Mouse (Mus musculus) layer of hippocampus, postnatal 14 days (tissue): ENCODE data around the gene 5730596B20Rik. TPM values are rescaled to one million over a fixed set of nuclear protein-coding genes. Genes with fewer than 3 reads are reported as not detected.

Experiments used
- DNase-seq, 2 experiments: peaks; one replicate each; pipeline ENCODE4 v3.0.0; 2021 to 2022; ENCODE audit warnings: low spot score in 2 of 2, mixed read lengths in 1 of 2
- long read RNA-seq, 2 experiments: library from polyadenylated mRNA; stranded (forward); transcript quantifications; one replicate each; pipeline ENCODE4 v2.0.0; 2021
- total RNA-seq, 2 experiments: library from RNA; stranded (reverse); gene quantifications; 2 replicates each; pipeline ENCODE4 v1.2.3; 2021

The 5730596B20Rik gene
- total RNA-seq = not detected
- long read RNA-seq, experiment 1 = 0 reads
- long read RNA-seq, experiment 2 = 0 reads

- no peak for DNase-seq
Measured at GRCm38 (mm10) chr6:52177061-52177735, at the start of gene 5730596B20Rik. 5730596B20Rik (plus strand) TSS chr6:52177498.

DNA sequence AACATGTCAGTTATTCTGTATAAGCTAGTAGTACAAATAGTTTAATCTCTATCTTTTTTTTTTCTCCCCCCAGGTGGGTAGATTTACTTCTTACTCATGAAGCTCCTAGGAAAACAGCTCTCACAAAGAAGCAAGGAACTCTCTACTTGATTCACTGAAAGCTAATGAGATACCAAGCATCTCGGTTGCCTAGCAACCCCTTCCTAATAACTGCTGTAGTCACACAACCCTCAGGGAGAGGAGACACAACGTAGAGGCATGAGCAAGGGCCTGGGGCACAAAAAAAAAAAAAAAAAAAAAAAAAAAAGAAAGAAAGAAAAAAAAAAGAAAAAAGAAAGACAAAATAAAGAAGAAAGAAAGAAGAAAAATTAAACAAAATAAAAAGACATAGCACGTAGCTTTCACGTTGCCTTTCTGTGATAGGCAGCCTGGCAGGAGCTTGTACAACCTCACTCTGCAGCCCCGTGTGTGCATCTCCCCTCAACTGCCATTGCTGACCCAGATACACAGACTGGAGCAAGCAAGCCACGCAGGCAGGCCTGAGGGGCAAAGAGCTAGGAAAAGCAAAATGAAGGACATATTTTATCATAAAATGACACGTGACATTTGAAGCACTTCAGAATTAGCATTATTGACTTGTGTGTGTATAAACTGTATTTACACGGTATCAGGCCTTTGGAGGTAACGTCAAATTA is 39.3 kb upstream of the 5730596B20Rik start:
- no peak for DNase-seq

DNA sequence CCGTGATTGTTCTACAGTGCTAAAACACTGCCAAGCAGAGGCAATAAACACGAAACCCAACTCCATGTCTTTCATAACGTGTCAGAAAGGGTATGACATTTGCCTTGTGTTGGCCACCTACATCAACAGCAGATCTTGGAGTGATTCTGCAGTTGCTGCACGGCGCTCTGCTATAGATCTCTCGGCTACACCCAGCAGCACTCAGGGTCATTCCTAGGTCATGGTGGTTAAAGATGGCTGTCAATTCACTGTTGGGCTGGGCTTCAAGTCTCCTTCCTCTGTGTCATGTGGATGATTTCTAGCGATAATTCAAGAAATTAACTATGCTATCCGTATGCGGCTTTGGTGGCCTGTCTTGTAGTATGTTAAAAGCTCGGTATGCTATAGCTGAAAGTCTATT is 38.7 kb upstream of the 5730596B20Rik start:
- no peak for DNase-seq

- DNase-seq = no peak
Measured at GRCm38 (mm10) chr6:52139115-52139514, 38.2 kb upstream of the 5730596B20Rik start.

DNA sequence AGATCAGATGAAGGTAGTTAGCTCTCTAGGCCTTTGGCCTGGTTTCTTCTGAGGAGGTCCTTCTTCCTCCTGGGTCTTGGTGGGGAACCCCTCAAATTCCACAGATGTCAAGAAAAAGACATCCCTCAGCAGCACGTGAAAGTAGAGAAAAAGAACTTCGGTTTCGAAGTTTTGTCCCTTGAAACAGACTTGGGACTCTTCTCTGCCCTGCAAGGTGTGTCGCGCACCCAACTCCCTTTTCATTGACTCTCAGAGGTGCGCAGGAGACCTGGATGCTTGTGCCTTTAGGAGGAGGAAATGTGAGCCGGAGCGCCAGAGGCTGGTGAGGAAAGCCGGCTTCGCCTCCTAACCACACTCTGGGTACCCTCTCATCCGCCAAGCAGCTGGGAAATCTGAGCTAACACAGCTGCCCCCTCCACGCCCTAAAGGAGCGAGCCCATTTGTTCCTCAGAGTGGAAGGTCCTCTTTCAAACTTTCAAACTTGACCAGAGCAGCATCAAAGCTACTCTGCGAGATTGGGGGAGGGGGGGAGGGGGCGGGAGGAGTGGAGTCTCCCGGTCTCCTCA is 26.8 kb upstream of the 5730596B20Rik start:
- DNase-seq = no peak

DNA sequence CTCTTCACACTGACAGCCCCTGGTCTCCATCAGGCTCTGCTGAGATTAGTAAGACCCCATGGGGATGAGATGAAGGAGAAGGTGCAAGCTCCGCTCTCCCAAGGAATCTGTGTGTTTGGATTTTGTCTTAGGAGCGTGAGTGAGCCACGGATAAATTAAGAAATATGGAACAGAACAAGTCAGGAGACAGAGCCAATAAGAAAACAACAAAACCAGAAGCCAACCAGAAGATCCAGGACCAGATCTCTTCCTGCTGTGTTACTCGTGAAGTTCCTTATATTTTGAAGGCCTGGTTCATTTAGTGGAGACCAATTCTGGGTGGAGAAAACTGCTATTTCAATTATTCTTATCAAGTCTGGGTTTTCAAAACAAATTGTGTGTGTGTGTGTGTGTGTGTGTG is 25.7 kb upstream of the 5730596B20Rik start:
- DNase-seq = no peak

GRCm38 (mm10) chr6:52152226-52153193 is 24.8 kb upstream of the 5730596B20Rik start:
- DNase-seq = no peak

DNA sequence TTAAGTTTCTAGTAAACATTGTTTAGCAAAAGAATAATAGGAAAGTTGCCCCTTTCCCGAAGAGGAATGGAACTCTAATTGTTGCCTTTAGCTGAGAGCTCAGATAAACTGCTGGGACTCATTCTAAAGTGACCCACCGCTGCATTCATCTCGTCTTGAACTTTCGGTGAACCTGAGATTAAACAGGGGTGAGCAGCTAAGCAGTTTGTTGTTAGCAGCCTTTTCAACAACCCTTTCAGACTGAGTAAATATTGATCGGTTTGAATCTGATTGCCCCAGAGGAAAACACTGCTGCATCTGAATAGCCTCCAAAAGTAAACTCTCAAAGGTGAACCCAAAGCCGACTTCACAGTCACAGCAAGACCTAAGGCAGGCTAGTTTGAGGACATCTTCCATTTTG is 24.0 kb upstream of the 5730596B20Rik start:
- DNase-seq = no peak

DNA sequence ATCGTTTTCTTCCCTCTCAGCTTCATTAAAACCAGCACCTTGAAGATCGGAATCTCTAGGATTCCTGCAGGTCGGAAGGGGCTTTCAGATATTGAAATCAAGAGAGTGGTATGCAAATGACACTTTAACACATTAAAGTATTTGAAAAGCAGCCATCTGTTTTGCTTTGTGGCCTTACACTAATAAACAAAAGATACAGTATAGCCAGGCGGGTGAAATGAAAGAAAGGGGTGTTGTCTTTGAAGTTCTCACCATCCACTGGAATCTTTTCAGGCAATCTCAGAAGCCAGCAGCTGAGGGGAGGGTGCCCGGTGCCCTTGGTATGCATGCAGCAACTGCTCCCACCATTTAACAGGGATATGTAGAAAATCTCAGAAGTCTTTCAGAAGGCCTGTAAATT is 23.3 kb upstream of the 5730596B20Rik start:
- no peak for DNase-seq

GRCm38 (mm10) chr6:52155471-52155870 is 21.8 kb upstream of the 5730596B20Rik start:
- no peak for DNase-seq

GRCm38 (mm10) chr6:52156551-52157200 is 20.6 kb upstream of the 5730596B20Rik start:
- no peak for DNase-seq

DNA sequence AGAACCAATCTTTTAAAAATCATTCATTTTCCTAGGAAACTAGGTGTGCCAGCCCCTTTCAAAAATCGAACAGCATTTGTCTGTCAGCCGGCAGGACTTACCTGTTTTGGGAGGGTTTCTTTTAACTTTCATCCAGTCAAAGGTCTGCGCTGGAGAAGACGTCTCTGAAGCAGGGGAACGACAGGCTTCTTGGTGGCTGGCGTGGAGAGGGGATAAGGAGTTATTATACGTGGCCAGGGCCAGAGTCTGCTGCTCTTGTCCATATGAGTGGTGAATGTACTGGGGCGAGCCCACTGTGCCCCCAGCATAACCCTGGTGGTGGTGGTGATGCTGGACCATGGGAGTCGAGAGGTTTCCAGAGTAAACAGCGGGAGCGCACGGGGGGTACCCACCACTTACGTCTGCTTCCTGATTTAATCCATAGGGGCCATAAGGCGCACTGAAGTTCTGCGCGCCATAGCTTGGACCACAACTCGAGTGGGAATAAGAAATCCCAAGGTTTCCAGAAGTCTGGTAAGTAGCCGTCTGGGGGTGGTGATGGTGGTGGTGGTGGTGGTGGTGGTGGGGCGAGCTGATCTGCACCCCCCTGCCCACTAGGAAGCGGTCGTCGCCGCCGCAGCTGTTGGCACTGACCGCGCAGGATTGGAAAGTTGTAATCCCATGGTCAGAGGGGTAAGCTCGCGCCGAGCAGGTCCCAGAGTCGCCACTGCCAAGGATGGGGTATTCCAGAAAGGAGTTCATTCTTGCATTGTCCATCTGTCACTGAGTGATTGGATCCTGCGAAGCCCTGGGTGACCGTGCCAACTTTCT is 19.6 kb upstream of the 5730596B20Rik start:
- DNase-seq = no peak

DNA sequence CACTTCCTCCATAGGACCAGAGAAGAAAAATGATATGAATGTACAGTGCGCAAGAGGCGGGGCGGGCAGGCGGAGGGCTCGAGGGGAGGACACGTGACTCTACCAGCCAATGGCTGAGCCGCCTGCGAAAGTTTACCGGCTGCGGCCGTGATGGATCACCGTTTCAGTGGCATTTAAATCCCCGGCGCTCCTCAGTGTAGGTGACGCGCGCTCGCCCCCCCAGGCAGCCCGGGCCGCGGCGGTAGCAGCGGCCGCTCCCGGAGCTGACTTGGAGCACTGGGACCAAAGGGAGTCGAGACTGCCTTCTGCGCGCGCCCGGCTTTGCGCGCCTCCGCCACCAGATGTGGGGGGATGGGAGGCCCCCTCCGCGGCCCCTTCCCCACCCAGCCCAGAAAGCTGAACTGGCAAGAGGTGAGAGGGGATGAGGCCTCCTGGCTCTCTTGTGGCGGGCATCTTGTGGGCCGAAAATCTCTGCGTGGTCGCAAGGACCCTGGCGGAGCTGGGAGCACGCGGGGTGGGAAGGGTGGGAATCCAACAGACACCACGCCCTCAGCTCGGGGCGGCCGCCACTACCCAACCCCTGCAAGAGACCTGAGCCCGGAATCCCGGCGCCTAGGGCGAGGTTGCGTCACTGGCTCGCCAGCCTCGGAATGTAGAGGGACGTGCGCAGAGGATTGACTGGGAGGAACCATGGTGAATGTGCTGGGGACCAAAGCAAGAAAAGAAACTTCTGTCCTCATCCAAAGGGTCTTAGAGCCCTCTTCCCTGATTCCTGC is 18.8 kb upstream of the 5730596B20Rik start, which contains the start of gene Hoxa1:
Gene Hoxa1 (minus strand): TSS at position 42 of the 776 bp plus-strand sequence.
- no peak for DNase-seq

DNA sequence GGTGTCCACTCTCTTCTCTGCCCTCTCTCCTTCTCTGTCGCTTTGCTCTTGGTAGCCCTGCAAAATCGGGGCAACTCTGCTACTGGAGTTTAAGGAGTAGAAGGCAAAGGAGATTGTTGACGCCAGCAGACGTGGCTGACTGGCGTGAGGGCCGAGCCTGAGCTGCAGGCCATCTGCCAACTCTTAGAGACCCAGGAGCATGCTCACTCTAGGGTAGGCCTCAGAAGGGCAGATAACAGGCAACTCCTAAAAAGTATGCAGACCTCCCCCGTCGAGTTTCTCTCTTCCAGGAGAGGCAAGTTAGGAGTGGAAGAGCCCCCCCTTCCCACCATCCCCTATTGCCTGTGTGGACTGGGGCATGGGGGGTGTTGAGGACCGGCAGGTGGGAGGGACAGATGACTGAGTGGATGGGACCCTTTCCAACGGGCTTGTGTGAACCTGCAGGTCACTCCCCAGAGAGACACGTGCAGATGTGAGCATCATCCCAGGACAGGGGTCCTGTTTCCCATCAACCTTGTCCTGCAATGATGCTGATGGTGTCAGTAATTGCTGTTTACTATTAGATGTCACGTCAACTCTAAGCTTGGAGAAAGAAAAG is 18.0 kb upstream of the 5730596B20Rik start:
- DNase-seq = no peak

DNA sequence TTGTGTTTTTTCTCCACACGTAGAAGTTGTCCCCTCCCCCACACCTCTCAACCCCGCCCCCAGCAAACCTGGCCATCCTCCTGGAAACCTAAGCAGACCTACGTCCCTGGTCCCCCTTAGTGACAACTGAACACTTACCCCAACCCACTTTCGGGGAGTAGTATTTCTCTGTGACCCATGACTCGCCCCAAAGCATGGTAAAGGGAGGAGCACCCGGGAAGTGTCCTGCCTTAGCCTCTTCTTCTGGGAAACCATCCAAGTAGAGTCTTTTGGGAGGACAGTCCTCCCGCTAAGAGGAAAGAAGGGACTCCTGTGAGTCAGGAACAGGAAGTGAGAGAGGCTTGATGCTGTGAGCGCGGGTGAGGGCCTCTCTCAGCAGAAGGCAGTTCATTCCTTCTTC is 17.3 kb upstream of the 5730596B20Rik start:
- no peak for DNase-seq

DNA sequence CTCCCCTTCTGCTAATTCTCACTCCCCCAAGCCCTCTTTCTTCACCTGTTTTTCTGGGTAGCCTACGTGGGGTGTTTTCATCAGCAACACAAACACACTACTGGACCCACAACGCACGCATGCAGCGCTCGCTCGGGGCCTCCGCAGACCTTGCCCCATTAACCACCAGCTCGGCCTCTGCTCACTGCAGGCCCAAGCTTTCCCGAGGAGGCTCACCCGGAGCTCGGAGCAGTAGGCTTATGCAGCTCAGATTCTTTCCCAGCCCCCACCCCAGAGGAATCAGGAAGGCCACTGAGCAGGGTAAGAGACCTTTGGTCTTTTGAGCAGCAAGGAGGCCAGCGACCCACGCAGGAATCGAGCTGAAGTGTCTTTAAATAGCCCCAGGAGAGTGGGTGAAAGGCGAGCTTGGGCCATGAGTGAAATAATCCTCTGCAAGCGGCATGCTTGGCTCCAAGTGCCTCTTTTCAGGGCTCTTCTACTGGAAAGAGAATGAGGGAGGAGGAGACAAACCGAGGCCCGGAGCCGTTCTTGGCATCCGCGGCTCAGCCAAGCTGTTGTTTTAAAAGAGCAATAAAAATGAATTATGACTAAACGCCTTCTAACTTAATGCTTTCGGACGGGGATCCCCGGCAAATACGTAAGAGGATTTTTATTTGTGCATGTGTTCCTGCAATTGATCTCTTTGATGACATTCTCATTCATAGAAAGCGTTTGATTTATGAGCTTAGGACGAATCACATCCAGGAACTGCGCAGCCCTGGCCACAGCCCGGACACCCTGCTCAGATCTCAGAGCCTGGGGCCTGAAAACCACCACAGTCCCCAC is 16.6 kb upstream of the 5730596B20Rik start:
- no peak for DNase-seq

DNA sequence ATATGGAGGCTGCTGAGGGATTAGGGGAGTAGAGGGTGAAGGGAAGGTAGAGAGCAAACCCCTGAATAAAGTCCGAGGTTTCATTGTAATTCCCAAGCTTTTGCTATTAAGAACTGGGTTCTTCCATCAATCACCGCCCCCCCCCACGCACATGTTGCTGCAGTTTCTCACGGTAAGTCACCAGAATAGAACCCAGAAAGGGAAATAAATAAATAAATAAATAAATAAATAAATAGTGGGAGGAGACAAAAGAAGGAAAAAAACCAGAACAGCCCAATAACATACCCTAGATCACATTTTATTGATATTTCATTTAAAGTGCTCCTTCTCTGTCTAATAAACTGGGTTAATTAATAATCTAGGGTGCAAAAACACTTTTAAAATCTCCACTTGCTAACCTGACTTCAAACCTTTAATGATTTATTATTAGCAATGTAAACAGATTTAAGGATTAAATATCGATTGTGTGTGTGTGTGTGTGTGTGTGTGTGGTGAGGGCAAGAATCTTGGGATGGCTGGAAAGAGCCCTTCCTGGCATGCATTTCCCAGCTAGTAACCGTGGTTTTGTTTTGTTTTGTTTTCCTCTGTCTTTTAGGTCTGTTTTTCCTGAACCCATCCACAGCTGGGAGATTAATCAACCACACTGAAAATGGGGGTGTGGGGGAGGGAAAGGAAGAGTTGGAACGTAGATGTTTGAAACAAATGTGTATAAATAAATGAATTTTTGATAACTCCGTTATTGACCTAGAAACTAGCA is 15.8 kb upstream of the 5730596B20Rik start:
- no peak for DNase-seq
